Comparison of ENCODE assay signal across 15 mouse cellular contexts in the genomic region with DNA sequence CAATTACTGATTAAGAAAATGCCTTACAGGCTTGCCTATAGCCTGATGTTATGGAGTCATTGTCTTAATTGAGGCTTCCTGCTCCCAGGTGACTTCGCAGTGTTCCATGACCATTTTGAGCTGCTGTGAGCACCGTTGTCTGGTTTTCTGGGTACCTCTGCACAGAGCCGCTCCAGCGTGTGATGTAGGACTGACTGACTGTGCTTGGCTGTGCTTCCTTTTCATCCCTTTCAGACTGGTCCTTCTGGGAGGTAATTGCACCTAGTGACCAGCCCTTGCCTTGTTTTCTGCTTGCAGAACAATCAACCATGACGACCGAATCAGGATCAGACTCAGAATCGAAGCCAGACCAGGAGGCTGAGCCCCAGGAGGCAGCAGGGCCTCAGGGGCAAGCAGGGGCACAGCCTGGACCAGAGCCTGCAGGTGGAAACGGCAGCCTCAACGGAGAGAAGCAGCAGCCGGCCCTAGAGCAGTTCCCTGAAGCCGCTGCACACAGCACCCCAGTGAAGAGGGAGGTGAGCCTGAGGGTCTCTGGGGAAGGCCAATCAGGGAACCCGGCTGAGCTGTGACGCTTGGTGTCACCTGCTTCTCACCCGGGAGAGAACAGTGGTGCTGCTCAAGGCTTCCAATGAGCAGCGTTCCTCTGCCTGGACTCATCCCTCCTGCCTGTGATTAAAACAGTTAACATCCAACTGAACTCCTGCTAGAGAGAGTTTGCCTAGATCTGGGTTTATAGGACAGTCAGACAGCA.
DNase-seq lines count a peak whose midpoint lies in the region; ATAC-seq lines count a peak whose summit lies in the region.
"Had no signal": no experiment of that assay in that cellular context is flagged by ENCODE, and none has a peak within 500 bp of the region (broad histone marks: within the 10 kb centered on the region; RNA-seq: fewer than 3 reads in every experiment).

No protein-coding gene starts in this region.

- H3K36me3 ChIP-seq in embryonic facial prominence, embryonic 14.5 days (ENCODE audit: control insufficient read depth, insufficient read depth, low read length) = peaks cover 28% of the 10 kb centered on the region
- peaks cover 12% of the 10 kb centered on the region; the same call in 1 of the 2 replicates for H3K36me3 ChIP-seq in forebrain, embryonic 13.5 days (ENCODE audit: poor library complexity, severe bottlenecking)
- H3K36me3 ChIP-seq in hindbrain, embryonic 16.5 days (ENCODE audit: control insufficient read depth, insufficient read depth, low read length) = no peaks in the 10 kb centered on the region
- 0 out of 2 replicates have a peak, but pooled peaks cover 4% of the 10 kb centered on the region for H3K36me3 ChIP-seq in neural tube, embryonic 12.5 days

- H3K27me3 ChIP-seq in embryonic facial prominence, embryonic 14.5 days (replicated peaks; ENCODE audit: control insufficient read depth, insufficient read depth, low read length) = no peaks in the 10 kb centered on the region
- H3K27me3 ChIP-seq in forebrain, embryonic 13.5 days = no peaks in the 10 kb centered on the region
- no peaks in the 10 kb centered on the region for H3K27me3 ChIP-seq in hindbrain, embryonic 16.5 days (replicated peaks; ENCODE audit: control insufficient read depth, insufficient read depth, low read length)
- H3K27me3 ChIP-seq in neural tube, embryonic 12.5 days (replicated peaks) = no peaks in the 10 kb centered on the region
- H3K27me3 ChIP-seq: CH12.LX, Patski had no signal

- H3K9me3 ChIP-seq in embryonic facial prominence, embryonic 14.5 days (ENCODE audit: control insufficient read depth, low read length) = 0 out of 2 replicates have a peak, but pooled peaks cover 4% of the 10 kb centered on the region
- no peaks in the 10 kb centered on the region for H3K9me3 ChIP-seq in forebrain, embryonic 13.5 days (replicated peaks)
- no peaks in the 10 kb centered on the region for H3K9me3 ChIP-seq in hindbrain, embryonic 16.5 days (ENCODE audit: control insufficient read depth, low read length)
- no peaks in the 10 kb centered on the region for H3K9me3 ChIP-seq in neural tube, embryonic 12.5 days

- no peak overlapping the region for H3K4me3 ChIP-seq in embryonic facial prominence, embryonic 14.5 days (ENCODE audit: low read depth, low read length)
- no peak overlapping the region for H3K4me3 ChIP-seq in forebrain, embryonic 13.5 days
- no peak overlapping the region for H3K4me3 ChIP-seq in hindbrain, embryonic 16.5 days (ENCODE audit: low read length)
- no peak overlapping the region for H3K4me3 ChIP-seq in neural tube, embryonic 12.5 days

- H3K4me1 ChIP-seq in embryonic facial prominence, embryonic 14.5 days (ENCODE audit: control insufficient read depth, insufficient read depth, low read length) = no peaks in the 10 kb centered on the region; the same call in 1 of the 2 replicates
- peaks cover 7% of the 10 kb centered on the region for H3K4me1 ChIP-seq in forebrain, embryonic 13.5 days
- no peaks in the 10 kb centered on the region for H3K4me1 ChIP-seq in hindbrain, embryonic 16.5 days (ENCODE audit: control insufficient read depth, insufficient read depth, low read depth, low read length)
- H3K4me1 ChIP-seq in neural tube, embryonic 12.5 days = peaks cover 10% of the 10 kb centered on the region

- no peak for DNase-seq in embryonic facial prominence, embryonic 14.5 days (ENCODE audit: low spot score)
- no peak for DNase-seq in kidney, adult 9 months
- DNase-seq in lung, postnatal 36 days = no peak
- no peak for DNase-seq in testis, postnatal 14 days (ENCODE audit: low spot score)
- DNase-seq in layer of hippocampus, adult 18-20 months (ENCODE audit: low spot score in 2 of 2) = no peak
- DNase-seq: cerebellum, postnatal 14 days; heart, adult 18-20 months; heart, postnatal 10 days; thymus, adult 18-20 months had no signal

- peak; percentile 78 for ATAC-seq in embryonic facial prominence, embryonic 14.5 days (ENCODE audit: low read depth)
- peak; percentile 71 for ATAC-seq in forebrain, embryonic 13.5 days
- ATAC-seq in hindbrain, embryonic 16.5 days = peak; percentile 67
- peak; percentile 74; the same call in 1 of the 2 replicates for ATAC-seq in neural tube, embryonic 12.5 days (ENCODE audit: low FRiP score, low read depth)
- ATAC-seq: Patski had no signal

- WGBS in embryonic facial prominence, embryonic 14.5 days = 38% methylated on average over 15 of the region's 15 CpGs
- 24% methylated on average over 15 of the region's 15 CpGs for WGBS in forebrain, embryonic 13.5 days
- WGBS in hindbrain, embryonic 16.5 days = 32% methylated on average over 15 of the region's 15 CpGs
- WGBS in neural tube, embryonic 12.5 days = 28% methylated on average over 15 of the region's 15 CpGs

- no peak overlapping the region for H3K27ac ChIP-seq in embryonic facial prominence, embryonic 14.5 days (replicated peaks; ENCODE audit: low read depth, low read length)
- H3K27ac ChIP-seq in forebrain, embryonic 13.5 days = no peak overlapping the region; the same call in 1 of the 2 replicates
- no peak overlapping the region for H3K27ac ChIP-seq in hindbrain, embryonic 16.5 days (ENCODE audit: low read depth, low read length)
- H3K27ac ChIP-seq in neural tube, embryonic 12.5 days = no peak overlapping the region
- H3K27ac ChIP-seq: kidney, postnatal 0 days had no signal

- no peak overlapping the region; the same call in 1 of the 2 replicates for H3K9ac ChIP-seq in embryonic facial prominence, embryonic 14.5 days (ENCODE audit: low read depth, low read length)
- no peak overlapping the region for H3K9ac ChIP-seq in forebrain, embryonic 13.5 days
- H3K9ac ChIP-seq in hindbrain, embryonic 16.5 days (ENCODE audit: low read depth, low read length) = no peak overlapping the region; the same call in 1 of the 2 replicates
- 0 out of 2 replicates have a peak overlapping the region, but pooled peaks have one; percentile 8 for H3K9ac ChIP-seq in neural tube, embryonic 12.5 days

- H3K4me2 ChIP-seq in embryonic facial prominence, embryonic 14.5 days (ENCODE audit: low read depth, low read length) = no peak overlapping the region
- no peak overlapping the region for H3K4me2 ChIP-seq in forebrain, embryonic 13.5 days
- H3K4me2 ChIP-seq in hindbrain, embryonic 16.5 days (ENCODE audit: low read length) = no peak overlapping the region
- H3K4me2 ChIP-seq in neural tube, embryonic 12.5 days (replicated peaks) = 0 out of 2 replicates have a peak overlapping the region, but pooled peaks have one; percentile 28
